Mouse (Mus musculus): ENCODE results near the gene Rabep2.

Rabep2 gene

GRCm38 (mm10) chr7:126430167-126430566 lies 1.6 kb downstream of the Rabep2 start:
- DNase-seq (ENCODE audit: low read depth, low spot score) = no peak

- DNase-seq (ENCODE audit: low read depth, low spot score) = no peak
Measured at GRCm38 (mm10) chr7:126434726-126435125, 6.2 kb downstream of the Rabep2 start.

GRCm38 (mm10) chr7:126435801-126436200 lies 7.2 kb downstream of the Rabep2 start:
- no peak for DNase-seq (ENCODE audit: low read depth, low spot score)

GRCm38 (mm10) chr7:126436851-126437250 lies 8.3 kb downstream of the Rabep2 start:
- peak; percentile 62 for DNase-seq (ENCODE audit: low read depth, low spot score)

GRCm38 (mm10) chr7:126440134-126440533 lies 11.6 kb downstream of the Rabep2 start:
- no peak for DNase-seq (ENCODE audit: low read depth, low spot score)

GRCm38 (mm10) chr7:126443997-126444396 lies 15.4 kb downstream of the Rabep2 start:
- no peak for DNase-seq (ENCODE audit: low read depth, low spot score)

GRCm38 (mm10) chr7:126444536-126444935 lies 16.0 kb downstream of the Rabep2 start:
- DNase-seq (ENCODE audit: low read depth, low spot score) = no peak

GRCm38 (mm10) chr7:126445104-126445815 lies 16.7 kb downstream of the Rabep2 start:
- DNase-seq (ENCODE audit: low read depth, low spot score) = no peak

GRCm38 (mm10) chr7:126446217-126446616 lies 17.7 kb downstream of the Rabep2 start:
- no peak for DNase-seq (ENCODE audit: low read depth, low spot score)

- DNase-seq (ENCODE audit: low read depth, low spot score) = no peak
Measured at GRCm38 (mm10) chr7:126448481-126448880, 19.9 kb downstream of the Rabep2 start.

- no peak for DNase-seq (ENCODE audit: low read depth, low spot score)
Measured at GRCm38 (mm10) chr7:126449991-126450390, 21.4 kb downstream of the Rabep2 start.

- no peak for DNase-seq (ENCODE audit: low read depth, low spot score)
Measured at GRCm38 (mm10) chr7:126450641-126451040, 22.1 kb downstream of the Rabep2 start.

- DNase-seq (ENCODE audit: low read depth, low spot score) = no peak
Measured at GRCm38 (mm10) chr7:126452244-126452643, 23.7 kb downstream of the Rabep2 start.

- DNase-seq (ENCODE audit: low read depth, low spot score) = no peak
Measured at GRCm38 (mm10) chr7:126453861-126454260, 25.3 kb downstream of the Rabep2 start.

GRCm38 (mm10) chr7:126455242-126455641 lies 26.7 kb downstream of the Rabep2 start:
- no peak for DNase-seq (ENCODE audit: low read depth, low spot score)

GRCm38 (mm10) chr7:126456382-126457266 lies 28.1 kb downstream of the Rabep2 start:
- no peak for DNase-seq (ENCODE audit: low read depth, low spot score)

- peak; percentile 53 for DNase-seq (ENCODE audit: low read depth, low spot score)
Measured at GRCm38 (mm10) chr7:126458225-126458624, 29.7 kb downstream of the Rabep2 start.

- no peak for DNase-seq (ENCODE audit: low read depth, low spot score)
Measured at GRCm38 (mm10) chr7:126458844-126459618, 30.5 kb downstream of the Rabep2 start.

- no peak for DNase-seq (ENCODE audit: low read depth, low spot score)
Measured at GRCm38 (mm10) chr7:126460623-126461399, 32.3 kb downstream of the Rabep2 start.

- DNase-seq (ENCODE audit: low read depth, low spot score) = no peak
Measured at GRCm38 (mm10) chr7:126461626-126462025, 33.1 kb downstream of the Rabep2 start.

- DNase-seq (ENCODE audit: low read depth, low spot score) = no peak
Measured at GRCm38 (mm10) chr7:126463004-126463403, 34.4 kb downstream of the Rabep2 start, which contains the start of gene Atp2a1. Atp2a1 (minus strand) TSS chr7:126463108.

Data from brain, adult 2 months (tissue).